ENCODE assay signal across 17 mouse cellular contexts in genomic region chr3:79537626-79538203, GRCm38 (mm10). TPM values are rescaled to one million over a fixed set of nuclear protein-coding genes. Genes with fewer than 3 reads are reported as not detected.
DNase-seq lines count a peak whose midpoint lies in the region; ATAC-seq lines count a peak whose summit lies in the region.
"Had no signal": no experiment of that assay in that cellular context is flagged by ENCODE, and none has a peak within 500 bp of the region (broad histone marks: within the 10 kb centered on the region; RNA-seq: fewer than 3 reads in every experiment).

No protein-coding gene starts in this region.

- H3K4me1 ChIP-seq in kidney, embryonic 15.5 days: peaks cover 2% of the 10 kb centered on the region
- H3K4me1 ChIP-seq in intestine, embryonic 16.5 days (ENCODE audit: control insufficient read depth, insufficient read depth, low read length): no peaks in the 10 kb centered on the region; the same call in 1 of the 2 replicates
- H3K4me1 ChIP-seq in stomach, embryonic 15.5 days: no peaks in the 10 kb centered on the region
- H3K4me1 ChIP-seq in hindbrain, embryonic 13.5 days (replicated peaks): peaks cover 2% of the 10 kb centered on the region; the same call in 1 of the 2 replicates
- H3K4me1 ChIP-seq: forebrain, embryonic 12.5 days; limb, embryonic 15.5 days had no signal

- ATAC-seq in kidney, embryonic 15.5 days (replicated peaks; ENCODE audit: low FRiP score): 0 out of 2 replicates have a peak, but pooled peaks have one; percentile 4
- peak; percentile 79 for ATAC-seq in intestine, embryonic 16.5 days
- ATAC-seq in stomach, embryonic 15.5 days (ENCODE audit: insufficient read depth, low FRiP score, low read depth): peak; percentile 28; the same call in 1 of the 2 replicates
- no peak for ATAC-seq in hindbrain, embryonic 13.5 days (ENCODE audit: low FRiP score)
- ATAC-seq: inflammation-experienced regulatory T-cells, adult 6 months had no signal

- no peak overlapping the region for H3K4me3 ChIP-seq in kidney, embryonic 15.5 days (replicated peaks)
- no peak overlapping the region for H3K4me3 ChIP-seq in intestine, embryonic 16.5 days (ENCODE audit: low read length)
- H3K4me3 ChIP-seq in stomach, embryonic 15.5 days (replicated peaks): no peak overlapping the region
- H3K4me3 ChIP-seq in hindbrain, embryonic 13.5 days: no peak overlapping the region
- H3K4me3 ChIP-seq: forebrain, embryonic 12.5 days; limb, embryonic 15.5 days had no signal

- no peak overlapping the region for H3K4me2 ChIP-seq in kidney, embryonic 15.5 days
- no peak overlapping the region for H3K4me2 ChIP-seq in intestine, embryonic 16.5 days (ENCODE audit: low read depth, low read length)
- H3K4me2 ChIP-seq in stomach, embryonic 15.5 days: no peak overlapping the region
- no peak overlapping the region for H3K4me2 ChIP-seq in hindbrain, embryonic 13.5 days
- H3K4me2 ChIP-seq: forebrain, embryonic 12.5 days; limb, embryonic 15.5 days had no signal

- WGBS in kidney, embryonic 15.5 days: 80% methylated on average over 3 of the region's 3 CpGs
- 75% methylated on average over 3 of the region's 3 CpGs for WGBS in intestine, embryonic 16.5 days
- WGBS in stomach, embryonic 15.5 days: 71% methylated on average over 3 of the region's 3 CpGs
- WGBS in hindbrain, embryonic 13.5 days: 88% methylated on average over 3 of the region's 3 CpGs

- peak; percentile 62 for DNase-seq in cerebellum, adult 9-10 months
- no peak for DNase-seq in cerebellum, adult 9-11 months
- DNase-seq in kidney, adult 8-10 months: no peak
- no peak for DNase-seq in left cerebral cortex, adult 9 months (ENCODE audit: low spot score in 2 of 2)
- DNase-seq: B cell, adult 2 months; cerebellum, adult 11-12 months; gastrocnemius, postnatal 36 days; kidney, postnatal 14 days; layer of hippocampus, adult 9-11 months; right cerebral cortex, adult 18-20 months had no signal

- H3K9ac ChIP-seq in kidney, embryonic 15.5 days: no peak overlapping the region
- H3K9ac ChIP-seq in intestine, embryonic 16.5 days (ENCODE audit: low read depth, low read length): no peak overlapping the region
- H3K9ac ChIP-seq in stomach, embryonic 15.5 days: no peak overlapping the region
- H3K9ac ChIP-seq in hindbrain, embryonic 13.5 days: no peak overlapping the region
- H3K9ac ChIP-seq: forebrain, embryonic 12.5 days; limb, embryonic 15.5 days had no signal

- no peak overlapping the region for H3K27ac ChIP-seq in kidney, embryonic 15.5 days
- H3K27ac ChIP-seq in intestine, embryonic 16.5 days (ENCODE audit: low read length): no peak overlapping the region
- no peak overlapping the region for H3K27ac ChIP-seq in stomach, embryonic 15.5 days
- no peak overlapping the region for H3K27ac ChIP-seq in hindbrain, embryonic 13.5 days
- H3K27ac ChIP-seq: forebrain, embryonic 12.5 days; limb, embryonic 15.5 days had no signal

- H3K27me3 ChIP-seq in kidney, embryonic 15.5 days: no peaks in the 10 kb centered on the region
- H3K27me3 ChIP-seq in intestine, embryonic 16.5 days (replicated peaks; ENCODE audit: control insufficient read depth, insufficient read depth, low read length): no peaks in the 10 kb centered on the region
- H3K27me3 ChIP-seq in stomach, embryonic 15.5 days (replicated peaks): no peaks in the 10 kb centered on the region
- no peaks in the 10 kb centered on the region for H3K27me3 ChIP-seq in hindbrain, embryonic 13.5 days
- H3K27me3 ChIP-seq: forebrain, embryonic 12.5 days; limb, embryonic 15.5 days had no signal

- H3K36me3 ChIP-seq in kidney, embryonic 15.5 days: no peaks in the 10 kb centered on the region
- no peaks in the 10 kb centered on the region for H3K36me3 ChIP-seq in intestine, embryonic 16.5 days (ENCODE audit: control insufficient read depth, insufficient read depth, low read length)
- no peaks in the 10 kb centered on the region for H3K36me3 ChIP-seq in stomach, embryonic 15.5 days
- no peaks in the 10 kb centered on the region for H3K36me3 ChIP-seq in hindbrain, embryonic 13.5 days
- H3K36me3 ChIP-seq: forebrain, embryonic 12.5 days; limb, embryonic 15.5 days had no signal

- H3K9me3 ChIP-seq in kidney, embryonic 15.5 days (replicated peaks): no peaks in the 10 kb centered on the region
- H3K9me3 ChIP-seq in intestine, embryonic 16.5 days (ENCODE audit: control insufficient read depth, low read length): no peaks in the 10 kb centered on the region
- no peaks in the 10 kb centered on the region for H3K9me3 ChIP-seq in stomach, embryonic 15.5 days
- no peaks in the 10 kb centered on the region for H3K9me3 ChIP-seq in hindbrain, embryonic 13.5 days
- H3K9me3 ChIP-seq: forebrain, embryonic 12.5 days; limb, embryonic 15.5 days had no signal

RNA-seq across cellular contexts. Expression of gene Fnip2, which starts 29.9 kb away (rescaled TPM):
- 3.8 and 4.8 TPM in 2 replicates for polyA plus RNA-seq in kidney, embryonic 15.5 days (2015; fragmentation: Nextera tagmentation; extraction: Ambion mirVana)
- polyA plus RNA-seq in intestine, embryonic 16.5 days (2015; fragmentation: Nextera tagmentation; extraction: Ambion mirVana): 2.4 and 2.8 TPM in 2 replicates
- polyA plus RNA-seq in stomach, embryonic 15.5 days (2015; fragmentation: Nextera tagmentation; extraction: Ambion mirVana): 5.4 and 5.8 TPM in 2 replicates
- polyA plus RNA-seq in hindbrain, embryonic 13.5 days (2015; fragmentation: Nextera tagmentation; extraction: Ambion mirVana): 4.7 and 6.1 TPM in 2 replicates

RNA-seq across cellular contexts. Expression of gene Ppid, which starts 53.4 kb away (rescaled TPM):
- 168 and 181 TPM in 2 replicates for polyA plus RNA-seq in kidney, embryonic 15.5 days (2015; fragmentation: Nextera tagmentation; extraction: Ambion mirVana)
- polyA plus RNA-seq in intestine, embryonic 16.5 days (2015; fragmentation: Nextera tagmentation; extraction: Ambion mirVana): 130 and 142 TPM in 2 replicates
- polyA plus RNA-seq in stomach, embryonic 15.5 days (2015; fragmentation: Nextera tagmentation; extraction: Ambion mirVana): 144 and 163 TPM in 2 replicates
- polyA plus RNA-seq in hindbrain, embryonic 13.5 days (2015; fragmentation: Nextera tagmentation; extraction: Ambion mirVana): 153 and 155 TPM in 2 replicates
